Mouse (Mus musculus): ENCODE measurements around the gene Pfkm.

DNA sequence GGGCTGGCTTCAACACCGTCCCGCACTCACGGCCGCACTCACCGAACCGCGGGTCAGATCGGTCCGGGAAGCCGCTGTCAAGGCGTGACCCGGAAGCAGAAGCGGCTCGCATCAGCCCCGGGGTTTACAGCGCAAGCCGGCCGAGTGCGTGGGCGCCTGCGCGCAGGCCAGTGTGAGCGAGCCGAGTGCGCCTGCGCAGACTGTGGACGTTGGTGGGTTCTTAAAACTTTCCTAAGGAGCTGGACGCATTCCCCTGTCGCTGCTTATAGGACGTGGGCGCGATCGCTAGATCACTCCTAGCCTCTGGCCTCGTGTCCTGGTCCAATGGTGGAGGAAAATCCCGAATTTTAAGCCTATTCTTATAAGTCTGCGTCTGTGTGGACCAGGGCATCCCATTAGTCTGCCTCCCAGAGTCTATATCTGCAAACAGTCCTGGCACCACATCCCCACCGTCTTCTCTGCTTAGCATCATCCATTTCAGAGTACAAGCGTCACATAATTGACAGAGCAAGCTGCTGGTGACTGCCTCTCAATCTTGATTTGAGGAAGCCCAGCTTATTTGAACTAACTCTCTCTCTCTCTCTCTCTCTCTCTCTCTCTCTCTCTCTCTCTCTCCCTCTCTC is 53.3 kb downstream of the Pfkm start:
- TF ChIP-seq TAL1 (IDR thresholded peaks at IDR 0.05; ENCODE audit: low read length) (no peak), GATA1 (IDR thresholded peaks at IDR 0.05; ENCODE audit: low read length) (no peak)
